Mouse (Mus musculus): ENCODE data around the gene Als2. TPM values are rescaled to one million over a fixed set of nuclear protein-coding genes. Genes with fewer than 3 reads are reported as not detected.

The Als2 gene
- polyA plus RNA-seq (2014; fragmentation: Illumina TruSeq; extraction: RNeasy Lipid Tissue Mini Kit (QIAGEN cat#74804); ENCODE audit: low read depth, low replicate concordance), result 6.2 TPM

DNA sequence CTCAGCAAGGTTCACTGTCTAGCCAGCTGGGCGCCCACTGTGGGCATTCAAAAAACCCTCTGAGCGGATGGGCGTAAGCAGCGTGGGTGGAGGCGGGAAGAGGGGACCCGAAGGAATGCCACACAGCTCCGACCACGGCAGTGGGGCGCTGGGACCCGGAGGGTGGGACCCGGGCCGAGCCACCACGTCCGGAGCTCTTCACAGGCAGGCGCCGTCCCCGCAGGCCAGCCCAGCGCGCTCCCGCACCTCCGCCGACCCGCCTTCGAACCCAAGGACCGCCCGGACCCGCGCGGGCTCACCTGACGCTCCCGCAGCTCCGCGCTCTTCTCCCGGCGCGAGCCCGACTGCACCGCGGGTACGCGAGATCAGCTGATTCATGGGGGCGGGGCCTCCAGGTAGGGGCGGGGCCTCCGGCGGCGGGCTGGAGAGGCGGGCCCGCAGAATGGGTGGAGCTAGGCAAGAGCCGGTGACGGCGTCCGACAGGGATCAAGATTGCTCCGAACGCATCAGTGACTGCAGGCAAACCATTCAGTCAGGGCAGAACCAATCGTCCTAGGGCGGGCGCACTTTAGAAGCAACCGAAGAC, at the start of gene Als2:
Als2 (minus strand) TSS at position 376 of the 586 bp plus-strand sequence.

DNA sequence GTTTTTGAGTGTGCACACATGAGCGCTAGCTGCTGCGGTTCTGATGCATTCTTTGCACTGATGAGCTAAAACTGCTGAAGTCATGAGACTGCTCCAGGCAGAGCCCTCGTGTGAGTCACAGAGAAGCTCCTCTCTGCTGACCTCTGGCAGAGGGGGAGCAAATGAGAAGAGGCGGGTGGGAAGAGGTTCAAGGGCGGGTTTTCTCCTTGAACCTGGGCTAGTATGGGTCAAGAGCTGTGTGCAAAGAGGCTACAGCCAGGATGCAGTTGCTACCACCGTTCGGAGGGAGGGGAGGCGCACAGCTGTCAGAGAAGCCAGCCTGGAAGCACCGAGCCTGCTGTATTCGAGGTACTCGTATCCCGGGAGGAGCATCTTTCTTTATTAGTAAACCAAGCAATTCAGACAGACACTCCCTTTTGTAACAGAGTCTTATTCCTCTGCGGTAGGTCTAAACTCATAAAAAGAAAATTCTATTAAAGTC, 19.8 kb upstream of the Als2 start, which contains the start of gene Cdk15:
Cdk15 (plus strand) TSS at position 156 of the 481 bp plus-strand sequence.

DNA sequence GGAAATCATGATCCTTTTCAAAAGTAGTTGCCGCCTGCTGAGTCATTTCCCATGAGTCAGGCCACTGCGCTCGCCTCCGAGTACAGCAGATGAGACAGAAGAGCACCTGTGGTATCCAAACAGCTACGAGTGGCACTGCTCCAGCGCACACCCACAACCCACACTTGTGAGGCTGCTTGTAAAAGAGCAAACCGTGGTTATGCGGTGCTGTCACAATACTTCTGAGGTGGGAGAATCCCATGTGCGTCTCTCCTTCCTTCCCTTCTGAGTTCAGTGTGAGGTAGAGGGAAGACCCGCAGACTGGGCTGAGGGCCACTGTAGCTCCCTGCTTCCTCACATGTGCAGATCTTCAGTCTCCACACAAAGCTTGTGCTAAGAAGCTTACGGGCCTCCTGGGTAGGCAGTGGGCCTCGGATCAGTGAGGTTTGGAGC, 74.0 kb downstream of the Als2 start, which contains the start of gene Mpp4:
Mpp4 (minus strand) TSS at position 360 of the 432 bp plus-strand sequence.

DNA sequence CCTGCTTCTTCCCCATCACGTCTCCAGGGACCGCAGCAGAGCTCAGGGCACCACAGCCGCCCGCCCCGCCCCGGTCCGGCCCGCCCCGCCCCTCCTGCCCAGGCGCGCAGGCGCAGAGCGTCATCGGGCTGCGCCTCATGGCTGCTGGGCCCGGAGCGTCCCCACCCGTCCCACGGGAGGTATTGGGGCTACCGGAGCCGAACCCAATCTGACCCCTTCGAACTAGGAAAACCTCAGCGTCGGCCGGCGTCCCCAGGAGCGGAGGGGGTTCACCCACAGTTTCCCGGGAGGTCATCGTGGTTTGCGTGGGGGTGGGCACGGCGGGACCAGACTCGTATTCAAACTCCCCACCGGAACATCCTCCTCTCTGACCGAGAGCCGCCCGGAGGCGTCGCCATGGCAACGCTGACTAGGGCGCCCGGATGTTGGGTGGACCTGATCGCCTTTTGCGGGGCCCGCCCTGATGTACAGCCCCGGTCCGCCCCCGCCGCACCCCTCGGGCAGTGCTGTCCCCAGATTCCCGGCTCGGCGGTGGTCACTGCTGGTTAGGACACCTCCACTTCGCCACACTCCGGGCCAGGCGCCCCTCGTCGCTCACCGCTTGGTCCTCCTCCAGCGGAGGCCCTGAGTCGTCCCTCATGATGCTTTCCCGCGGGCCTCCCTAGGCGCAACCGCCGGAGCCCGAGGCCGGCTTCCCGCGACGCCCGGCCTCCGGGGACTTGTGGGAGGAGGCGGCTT, 117.1 kb downstream of the Als2 start, which contains the start of gene Tmem237:
Tmem237 (minus strand) TSS at position 689 of the 738 bp plus-strand sequence.

Other genes with a start within 250 kb of the Als2 start
- not detected for gene C2cd6, start 142.3 kb downstream of the Als2 start, polyA plus RNA-seq (2014; fragmentation: Illumina TruSeq; extraction: RNeasy Lipid Tissue Mini Kit (QIAGEN cat#74804); ENCODE audit: low read depth, low replicate concordance)
- 23.8 TPM for gene Tmem237, start 116.8 kb downstream of the Als2 start, polyA plus RNA-seq (2014; fragmentation: Illumina TruSeq; extraction: RNeasy Lipid Tissue Mini Kit (QIAGEN cat#74804); ENCODE audit: low read depth, low replicate concordance)
- gene Mpp4, start 73.8 kb downstream of the Als2 start, polyA plus RNA-seq (2014; fragmentation: Illumina TruSeq; extraction: RNeasy Lipid Tissue Mini Kit (QIAGEN cat#74804); ENCODE audit: low read depth, low replicate concordance), result 0.23 TPM
- gene Cdk15, start 19.7 kb upstream of the Als2 start, polyA plus RNA-seq (2014; fragmentation: Illumina TruSeq; extraction: RNeasy Lipid Tissue Mini Kit (QIAGEN cat#74804); ENCODE audit: low read depth, low replicate concordance), result not detected
- 22.5 TPM for gene Fzd7, start 245.2 kb upstream of the Als2 start, polyA plus RNA-seq (2014; fragmentation: Illumina TruSeq; extraction: RNeasy Lipid Tissue Mini Kit (QIAGEN cat#74804); ENCODE audit: low read depth, low replicate concordance)

Data from adrenal gland, adult 10 weeks (tissue).